Mouse (Mus musculus) erythroblast, adult 5-6 weeks (primary cell): Measurements from ENCODE around the gene 2310039H08Rik. TPM values are rescaled to one million over a fixed set of nuclear protein-coding genes. Genes with fewer than 3 reads are reported as not detected.

Experiments used
- ATAC-seq: replicated peaks from 2 replicates; pipeline ENCODE4 v1.8.0; 2016; ENCODE audit warnings: moderate number of reproducible peaks, mild to moderate bottlenecking, moderate TSS enrichment, inconsistent platforms; ENCODE audit not compliant: poor library complexity, low FRiP score, severe bottlenecking
- total RNA-seq, 2 experiments: library from RNA; stranded (forward) in 1 of 2; stranded (reverse) in 1 of 2; fragments of 150-400 nt in 1 of 2; fragments of 200-764, 138-1000 nt in 1 of 2; gene quantifications; 2 replicates each; pipeline versions ENCODE4 v1.2.3 to v1.2.4; 2015 to 2017; ENCODE audit warnings: low replicate concordance in 2 of 2

Gene 2310039H08Rik
- total RNA-seq, 2 experiments from 2014 or later: 0.34 to 7.5 TPM

GRCm38 (mm10) chr17:46797386-46797785 lies 25.0 kb downstream of the 2310039H08Rik start:
- no peak for ATAC-seq

DNA sequence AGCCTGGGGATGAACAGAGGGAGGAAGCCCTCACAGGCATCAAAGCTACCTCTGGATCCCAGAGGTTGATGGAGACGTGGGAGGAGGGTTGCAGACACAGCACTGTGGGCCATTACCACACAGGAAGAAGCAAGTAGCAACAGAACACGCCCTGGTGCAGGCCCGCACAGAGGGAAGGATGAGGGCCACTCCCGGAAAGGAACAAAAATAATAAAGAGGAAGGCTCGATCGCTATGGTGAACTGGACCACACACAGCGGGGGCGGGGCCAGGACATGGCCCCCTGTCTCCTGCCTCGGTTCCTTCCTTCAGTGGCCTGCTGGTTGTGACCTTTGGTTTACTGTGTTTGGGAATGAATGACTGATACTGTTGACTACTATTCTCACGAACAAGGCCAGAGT lies 27.2 kb downstream of the 2310039H08Rik start:
- ATAC-seq: no peak

- no peak for ATAC-seq
Observed at GRCm38 (mm10) chr17:46801761-46802160, 29.3 kb downstream of the 2310039H08Rik start.

DNA sequence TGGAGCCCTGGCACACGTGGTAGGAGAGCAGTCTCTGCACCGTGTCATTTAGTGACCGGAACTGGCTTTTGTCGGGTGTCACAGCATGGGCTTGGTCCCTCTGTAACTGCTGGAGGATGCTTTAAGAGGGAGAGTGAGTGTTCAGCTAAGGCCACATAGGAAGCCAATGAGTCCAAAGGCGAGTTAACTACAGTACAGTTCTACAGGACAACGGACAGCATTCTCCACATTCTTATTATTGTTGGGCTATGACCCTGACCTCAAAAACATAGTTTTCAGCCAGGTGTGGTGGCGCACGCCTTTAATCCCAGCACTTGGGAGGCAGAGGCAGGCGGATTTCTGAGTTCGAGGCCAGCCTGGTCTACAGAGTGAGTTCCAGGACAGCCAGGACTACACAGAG lies 35.9 kb downstream of the 2310039H08Rik start:
- no peak for ATAC-seq

DNA sequence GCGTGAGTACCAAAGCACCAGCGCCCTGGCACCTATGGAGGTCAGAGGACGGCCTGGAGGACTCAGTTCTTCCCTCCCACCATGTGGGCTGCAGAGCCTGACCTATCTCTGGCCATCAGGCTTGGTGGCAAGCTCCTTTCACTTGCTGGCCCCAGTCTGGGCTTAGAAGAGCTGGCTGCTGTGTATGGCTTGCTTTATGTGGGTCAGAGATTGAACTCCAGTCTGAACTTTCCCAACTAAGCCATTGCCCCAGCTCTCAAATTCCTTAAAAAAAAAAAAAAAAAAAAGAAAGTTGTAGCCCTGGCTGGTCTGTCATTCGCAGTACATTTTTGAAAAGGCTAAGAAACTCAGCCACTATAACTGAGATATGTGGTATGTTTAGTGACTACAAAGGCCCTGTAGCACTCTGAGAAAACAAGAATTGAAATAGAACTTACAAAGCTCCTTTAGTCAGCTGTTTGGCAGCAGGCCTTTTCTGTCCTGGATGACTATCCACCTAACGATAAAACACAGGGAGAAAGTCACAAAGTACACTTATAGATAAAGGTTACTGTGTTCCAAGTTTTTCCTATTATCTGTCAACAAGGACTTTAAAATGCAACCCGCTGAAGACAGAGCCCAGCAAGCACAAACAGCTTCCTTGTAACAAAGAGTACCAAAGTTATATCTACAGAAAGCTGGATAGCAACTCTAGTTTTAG lies 36.8 kb downstream of the 2310039H08Rik start:
- no peak for ATAC-seq

GRCm38 (mm10) chr17:46810672-46811071 lies 38.2 kb downstream of the 2310039H08Rik start:
- no peak for ATAC-seq

GRCm38 (mm10) chr17:46812442-46812841 lies 40.0 kb downstream of the 2310039H08Rik start:
- ATAC-seq: no peak

DNA sequence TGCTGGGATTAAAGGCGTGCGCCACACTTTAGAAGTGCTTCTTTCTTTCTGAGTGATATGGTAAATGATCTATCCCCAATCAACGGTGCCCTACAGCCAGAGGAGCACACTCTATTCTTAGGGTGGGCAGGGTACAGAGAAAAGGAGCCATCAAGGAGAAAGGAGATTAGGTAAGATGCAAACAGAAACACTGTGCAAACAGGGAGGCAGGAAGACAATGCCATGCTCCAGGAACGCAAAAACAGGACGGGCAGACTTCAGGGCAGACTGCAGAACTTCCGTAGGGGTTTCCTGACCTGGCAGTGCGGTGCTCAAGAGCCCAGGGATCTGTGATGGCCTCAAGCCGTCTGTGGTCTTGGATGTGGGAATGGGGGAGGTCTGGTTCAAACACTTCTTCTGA lies 41.2 kb downstream of the 2310039H08Rik start:
- no peak for ATAC-seq

DNA sequence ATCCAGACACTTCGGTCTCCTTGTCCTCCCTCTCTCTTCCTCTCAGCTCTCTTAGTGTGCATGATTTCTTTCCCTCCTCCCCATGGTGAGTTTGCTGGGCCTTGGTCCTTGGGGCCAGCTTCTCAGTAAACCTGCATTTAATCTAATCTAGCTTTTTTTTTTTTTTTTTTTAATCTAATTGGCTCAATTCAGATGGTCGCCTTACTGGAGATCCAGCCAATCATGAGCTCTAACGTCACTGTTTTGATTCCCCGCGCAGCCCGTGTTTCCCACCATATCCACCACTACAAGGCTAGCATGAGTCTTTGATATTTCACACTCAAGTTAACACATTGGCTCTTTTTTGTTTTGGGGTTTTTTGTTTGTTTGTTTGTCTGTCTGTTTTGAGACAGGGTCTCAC lies 42.1 kb downstream of the 2310039H08Rik start:
- ATAC-seq: no peak

DNA sequence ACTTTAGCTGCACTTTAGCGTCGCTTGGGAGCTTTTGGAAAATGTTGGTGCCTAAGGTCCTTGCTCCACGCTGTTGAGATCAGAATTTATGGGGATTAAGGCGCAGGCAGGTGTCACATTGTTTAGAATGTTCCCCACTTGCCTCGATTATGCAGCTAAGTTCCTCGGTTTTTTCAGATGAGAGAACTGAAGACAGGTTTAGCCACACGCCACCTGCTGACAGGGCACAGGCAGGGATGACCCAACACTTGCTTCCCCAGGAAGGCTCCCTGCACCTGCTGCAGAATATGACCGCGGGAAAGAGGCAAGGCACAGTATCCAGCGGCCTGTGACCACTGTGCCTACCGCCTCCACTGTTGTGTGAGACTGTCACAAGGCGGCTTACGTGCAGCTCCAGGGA lies 43.9 kb downstream of the 2310039H08Rik start:
- no peak for ATAC-seq

- peak; percentile 85 for ATAC-seq
Observed at GRCm38 (mm10) chr17:46817734-46818158, 45.3 kb downstream of the 2310039H08Rik start.

- ATAC-seq: no peak
Observed at GRCm38 (mm10) chr17:46820628-46821027, 48.2 kb downstream of the 2310039H08Rik start.

Other genes starting within 250 kb of the 2310039H08Rik start
- 1.3 TPM in 1 of 2 replicates, not detected in the other for gene Cul9, start 226.2 kb upstream of the 2310039H08Rik start, total RNA-seq (2015; ENCODE audit: low replicate concordance)
- gene Cul9, start 226.2 kb upstream of the 2310039H08Rik start, total RNA-seq (2017; ENCODE audit: low replicate concordance): 3.3 and 4.5 TPM in 2 replicates
- 7.3 and 11.5 TPM in 2 replicates for gene Srf, start 216.5 kb upstream of the 2310039H08Rik start, total RNA-seq (2015; ENCODE audit: low replicate concordance)
- gene Srf, start 216.5 kb upstream of the 2310039H08Rik start, total RNA-seq (2017; ENCODE audit: low replicate concordance): 6.0 and 7.8 TPM in 2 replicates
- gene Ptk7, start 143.1 kb upstream of the 2310039H08Rik start, total RNA-seq (2015; ENCODE audit: low replicate concordance): not detected in 2 replicates
- gene Ptk7, start 143.1 kb upstream of the 2310039H08Rik start, total RNA-seq (2017; ENCODE audit: low replicate concordance): not detected in 2 replicates
- 0.38 and 1.3 TPM in 2 replicates for gene Klc4, start 126.6 kb upstream of the 2310039H08Rik start, total RNA-seq (2015; ENCODE audit: low replicate concordance)
- gene Klc4, start 126.6 kb upstream of the 2310039H08Rik start, total RNA-seq (2017; ENCODE audit: low replicate concordance): 7.7 and 12.0 TPM in 2 replicates
- 35.5 and 61.9 TPM in 2 replicates for gene Mrpl2, start 126.4 kb upstream of the 2310039H08Rik start, total RNA-seq (2015; ENCODE audit: low replicate concordance)
- gene Mrpl2, start 126.4 kb upstream of the 2310039H08Rik start, total RNA-seq (2017; ENCODE audit: low replicate concordance): 19.5 and 41.6 TPM in 2 replicates
- gene Cul7, start 122.3 kb upstream of the 2310039H08Rik start, total RNA-seq (2015; ENCODE audit: low replicate concordance): 1.9 and 3.8 TPM in 2 replicates
- 0.68 and 1.1 TPM in 2 replicates for gene Cul7, start 122.3 kb upstream of the 2310039H08Rik start, total RNA-seq (2017; ENCODE audit: low replicate concordance)
- 2.1 and 7.9 TPM in 2 replicates for gene Rrp36, start 98.3 kb upstream of the 2310039H08Rik start, total RNA-seq (2015; ENCODE audit: low replicate concordance)
- 7.7 and 11.3 TPM in 2 replicates for gene Rrp36, start 98.3 kb upstream of the 2310039H08Rik start, total RNA-seq (2017; ENCODE audit: low replicate concordance)
- gene Mea1, start 93.8 kb upstream of the 2310039H08Rik start, total RNA-seq (2015; ENCODE audit: low replicate concordance): 8.6 and 16.7 TPM in 2 replicates
- 15.1 and 24.5 TPM in 2 replicates for gene Mea1, start 93.8 kb upstream of the 2310039H08Rik start, total RNA-seq (2017; ENCODE audit: low replicate concordance)
- 5.9 and 16.9 TPM in 2 replicates for gene Klhdc3, start 91.7 kb upstream of the 2310039H08Rik start, total RNA-seq (2015; ENCODE audit: low replicate concordance)
- gene Klhdc3, start 91.7 kb upstream of the 2310039H08Rik start, total RNA-seq (2017; ENCODE audit: low replicate concordance): 4.1 and 5.2 TPM in 2 replicates
- gene Ppp2r5d, start 67.5 kb upstream of the 2310039H08Rik start, total RNA-seq (2015; ENCODE audit: low replicate concordance): 5.4 and 9.2 TPM in 2 replicates
- gene Ppp2r5d, start 67.5 kb upstream of the 2310039H08Rik start, total RNA-seq (2017; ENCODE audit: low replicate concordance): 7.4 and 10.9 TPM in 2 replicates
- gene Pex6, start 61.2 kb upstream of the 2310039H08Rik start, total RNA-seq (2015; ENCODE audit: low replicate concordance): 1.9 and 3.8 TPM in 2 replicates
- gene Pex6, start 61.2 kb upstream of the 2310039H08Rik start, total RNA-seq (2017; ENCODE audit: low replicate concordance): 2.8 and 3.9 TPM in 2 replicates
- gene Gnmt, start 43.5 kb upstream of the 2310039H08Rik start, total RNA-seq (2015; ENCODE audit: low replicate concordance): not detected in 2 replicates
- gene Gnmt, start 43.5 kb upstream of the 2310039H08Rik start, total RNA-seq (2017; ENCODE audit: low replicate concordance): not detected in 2 replicates
- gene Cnpy3, start 20.4 kb upstream of the 2310039H08Rik start, total RNA-seq (2015; ENCODE audit: low replicate concordance): 6.9 and 8.8 TPM in 2 replicates
- 7.7 and 18.2 TPM in 2 replicates for gene Cnpy3, start 20.4 kb upstream of the 2310039H08Rik start, total RNA-seq (2017; ENCODE audit: low replicate concordance)
- not detected in 2 replicates for gene Ptcra, start 8.9 kb upstream of the 2310039H08Rik start, total RNA-seq (2015; ENCODE audit: low replicate concordance)
- gene Ptcra, start 8.9 kb upstream of the 2310039H08Rik start, total RNA-seq (2017; ENCODE audit: low replicate concordance): not detected in 2 replicates
- gene Rpl7l1, start 10.0 kb downstream of the 2310039H08Rik start, total RNA-seq (2015; ENCODE audit: low replicate concordance): 21.1 and 22.7 TPM in 2 replicates
- gene Rpl7l1, start 10.0 kb downstream of the 2310039H08Rik start, total RNA-seq (2017; ENCODE audit: low replicate concordance): 19.1 and 46.3 TPM in 2 replicates
- gene Bicral, start 85.8 kb downstream of the 2310039H08Rik start, total RNA-seq (2015; ENCODE audit: low replicate concordance): 6.5 and 7.5 TPM in 2 replicates
- 3.7 and 4.0 TPM in 2 replicates for gene Bicral, start 85.8 kb downstream of the 2310039H08Rik start, total RNA-seq (2017; ENCODE audit: low replicate concordance)
- gene Tbcc, start 118.0 kb downstream of the 2310039H08Rik start, total RNA-seq (2015; ENCODE audit: low replicate concordance): 2.3 and 8.1 TPM in 2 replicates
- gene Tbcc, start 118.0 kb downstream of the 2310039H08Rik start, total RNA-seq (2017; ENCODE audit: low replicate concordance): 1.7 and 5.4 TPM in 2 replicates
- gene Prph2, start 137.8 kb downstream of the 2310039H08Rik start, total RNA-seq (2015; ENCODE audit: low replicate concordance): not detected in 2 replicates
- not detected in 2 replicates for gene Prph2, start 137.8 kb downstream of the 2310039H08Rik start, total RNA-seq (2017; ENCODE audit: low replicate concordance)
- gene Ubr2, start 237.9 kb downstream of the 2310039H08Rik start, total RNA-seq (2015; ENCODE audit: low replicate concordance): 51.5 and 58.7 TPM in 2 replicates
- 91.1 and 95.8 TPM in 2 replicates for gene Ubr2, start 237.9 kb downstream of the 2310039H08Rik start, total RNA-seq (2017; ENCODE audit: low replicate concordance)